Mouse (Mus musculus) heart, embryonic 14.5 days (tissue): ENCODE measurements around the gene Pkhd1. TPM values are rescaled to one million over a fixed set of nuclear protein-coding genes. Genes with fewer than 3 reads are reported as not detected.

Experiments
- ATAC-seq: fragments of 200-750 bp; cut with Nextera tagmentation; 2 replicates; pipeline ENCODE4 v1.8.0; 2017; ENCODE audit warnings: low read depth, moderate TSS enrichment; ENCODE audit not compliant: insufficient number of reproducible peaks, insufficient read depth, low FRiP score
- H3K27ac ChIP-seq, 2 experiments: fragments of 200-500 bp in 1 of 2; fragments of 300-500 bp in 1 of 2; sonication (generic) in 1 of 2; replicated peaks in 1 of 2; 2 replicates each; pipeline ENCODE4 v1.5.1; 2012 to 2014; ENCODE audit warnings: low read depth in 2 of 2, low read length in 2 of 2, control low read depth in 1 of 2, mild to moderate bottlenecking in 1 of 2, mixed read lengths in 1 of 2; ENCODE audit not compliant: control insufficient read depth in 1 of 2, insufficient read depth in 1 of 2
- H3K27me3 ChIP-seq: fragments of 300-500 bp; sonication (generic); 2 replicates; pipeline ENCODE4 v1.6.1; 2014; ENCODE audit warnings: mild to moderate bottlenecking, low read length, control low read depth; ENCODE audit not compliant: control insufficient read depth, insufficient read depth
- H3K36me3 ChIP-seq: fragments of 300-500 bp; sonication (generic); 2 replicates; pipeline ENCODE4 v1.6.1; 2014; ENCODE audit warnings: mild to moderate bottlenecking, control low read depth, low read length, mixed read lengths; ENCODE audit not compliant: control insufficient read depth, insufficient read depth
- H3K4me1 ChIP-seq, 2 experiments: fragments of 200-500 bp in 1 of 2; fragments of 300-500 bp in 1 of 2; sonication (generic) in 1 of 2; 2 replicates each; pipeline ENCODE4 v1.6.1; 2012 to 2014; ENCODE audit warnings: low read length in 2 of 2, control low read depth in 1 of 2, mixed read lengths in 1 of 2; ENCODE audit not compliant: control insufficient read depth in 2 of 2, insufficient read depth in 2 of 2
- H3K4me2 ChIP-seq: fragments of 300-500 bp; sonication (generic); 2 replicates; pipeline ENCODE4 v1.6.1; 2014; ENCODE audit warnings: mild to moderate bottlenecking, low read length
- H3K4me3 ChIP-seq, 2 experiments: fragments of 200-500 bp in 1 of 2; fragments of 300-500 bp in 1 of 2; sonication (generic) in 1 of 2; 2 replicates each; pipeline ENCODE4 v1.5.1; 2012 to 2014; ENCODE audit warnings: low read length in 2 of 2, mild to moderate bottlenecking in 2 of 2, control low read depth in 1 of 2, low read depth in 1 of 2, moderate library complexity in 1 of 2; ENCODE audit not compliant: control insufficient read depth in 1 of 2, insufficient read depth in 1 of 2
- H3K9ac ChIP-seq: fragments of 300-500 bp; sonication (generic); 2 replicates; pipeline ENCODE4 v1.6.1; 2014; ENCODE audit warnings: mild to moderate bottlenecking, low read length
- H3K9me3 ChIP-seq: fragments of 300-500 bp; sonication (generic); 2 replicates; pipeline ENCODE4 v1.6.1; 2016; ENCODE audit warnings: low read length, control low read depth; ENCODE audit not compliant: control insufficient read depth
- WGBS: fragments of 180-500 bp; shearing (Covaris S2); extraction: QIAGEN DNeasy Blood & Tissue Kit; methylation state at CpG from one replicate; pipeline ENCODE4 v1.1.7; 2014; 5-methylcytosine and 5-hydroxymethylcytosine counted together
- polyA plus RNA-seq: library from polyadenylated mRNA; unstranded; fragments of >200 nt; fragmentation: Nextera tagmentation; extraction: Ambion mirVana; gene quantifications from 2 replicates; pipeline ENCODE4 v1.2.1, GENCODE M21; 2014

Pkhd1 gene
- polyA plus RNA-seq, 1 experiment from 2014 or later: not detected

DNA sequence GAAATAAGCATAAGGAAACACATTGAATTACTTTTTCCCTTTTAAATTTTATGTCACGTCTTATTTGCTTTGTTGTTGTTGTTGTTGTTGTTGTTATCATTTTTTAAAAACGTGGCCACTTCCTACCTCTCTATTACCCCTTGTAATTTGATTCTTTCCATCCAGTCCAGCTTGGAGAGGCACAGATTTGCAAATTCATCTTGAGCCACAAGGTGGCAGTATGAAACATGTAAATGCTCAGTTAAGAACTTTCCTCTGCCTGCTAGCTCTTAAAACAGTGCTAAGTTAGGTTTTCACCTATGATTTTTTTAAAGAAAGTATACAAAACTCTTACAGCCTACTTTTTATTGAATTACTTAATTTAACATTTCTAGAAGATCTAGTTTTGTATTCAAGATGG lies 306.4 kb downstream of the Pkhd1 start:
- H3K9ac ChIP-seq: no peak overlapping the region
- no peaks in the 10 kb centered on the region for H3K36me3 ChIP-seq
- no peaks in the 10 kb centered on the region for H3K27me3 ChIP-seq
- no peaks in the 10 kb centered on the region for H3K4me1 ChIP-seq
- WGBS: 5% methylated on average over 2 of the region's 2 CpGs
- H3K4me2 ChIP-seq: no peak overlapping the region
- H3K4me3 ChIP-seq: no peak overlapping the region
- H3K27ac ChIP-seq: no peak overlapping the region
- no peak for ATAC-seq
- H3K9me3 ChIP-seq: no peaks in the 10 kb centered on the region

DNA sequence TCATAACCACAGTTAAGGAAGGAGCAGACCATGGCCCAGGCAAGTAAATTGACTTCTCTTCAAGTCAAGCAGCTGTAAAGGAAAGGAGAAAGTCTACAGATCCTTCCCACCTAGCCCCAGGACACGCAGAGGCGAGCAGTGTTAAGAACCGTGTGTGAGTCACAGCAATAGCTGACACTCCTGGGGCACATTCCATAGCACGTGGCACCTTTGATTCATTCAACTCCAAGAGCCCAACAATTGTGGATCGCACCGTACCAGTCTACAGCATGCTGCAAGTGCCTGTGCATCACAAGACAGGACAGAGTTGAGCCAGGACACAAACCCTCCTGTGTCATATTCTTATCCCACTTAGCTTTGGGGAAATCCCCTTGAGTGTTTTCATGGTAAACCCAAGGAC lies 306.9 kb downstream of the Pkhd1 start:
- Histone ChIP-seq H3K36me3 (no peaks in the 10 kb centered on the region), H3K4me2 (no peak overlapping the region)
- WGBS: 60% methylated on average over 6 of the region's 6 CpGs

DNA sequence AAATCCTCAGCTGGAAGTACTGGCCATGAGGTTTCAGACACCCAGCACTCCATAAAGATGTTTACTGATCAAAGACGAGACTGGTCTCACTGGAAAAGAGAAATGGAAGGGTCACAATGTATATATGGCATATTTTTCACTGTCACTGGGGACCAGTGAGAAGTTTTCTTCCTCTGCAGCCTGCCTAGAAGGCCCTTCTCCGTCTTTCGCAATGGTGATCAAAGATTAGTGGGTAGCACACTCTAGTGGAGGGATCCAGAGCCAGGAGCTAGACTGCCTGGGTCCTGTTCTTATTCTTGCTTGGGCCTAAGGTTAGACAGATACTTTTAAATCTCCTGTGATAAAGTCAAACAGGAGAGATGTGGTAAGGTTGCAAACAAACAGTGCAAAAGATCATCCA lies 311.7 kb downstream of the Pkhd1 start:
- H3K4me2 ChIP-seq: no peak overlapping the region
- H3K27me3 ChIP-seq: no peaks in the 10 kb centered on the region
- H3K4me1 ChIP-seq: no peaks in the 10 kb centered on the region
- no peak overlapping the region for H3K4me3 ChIP-seq
- no peaks in the 10 kb centered on the region for H3K9me3 ChIP-seq
- no peak overlapping the region for H3K9ac ChIP-seq
- no peak overlapping the region for H3K27ac ChIP-seq
- ATAC-seq: no peak
- no peaks in the 10 kb centered on the region for H3K36me3 ChIP-seq
- 58% methylated on average over 3 of the region's 3 CpGs for WGBS

More for the DNA sequence above, 306.9 kb downstream of the Pkhd1 start:
- no peaks in the 10 kb centered on the region for H3K4me1 ChIP-seq
- H3K27ac ChIP-seq: no peak overlapping the region
- no peak for ATAC-seq
- no peaks in the 10 kb centered on the region for H3K27me3 ChIP-seq
- no peaks in the 10 kb centered on the region for H3K9me3 ChIP-seq
- H3K9ac ChIP-seq: no peak overlapping the region
- no peak overlapping the region for H3K4me3 ChIP-seq

DNA sequence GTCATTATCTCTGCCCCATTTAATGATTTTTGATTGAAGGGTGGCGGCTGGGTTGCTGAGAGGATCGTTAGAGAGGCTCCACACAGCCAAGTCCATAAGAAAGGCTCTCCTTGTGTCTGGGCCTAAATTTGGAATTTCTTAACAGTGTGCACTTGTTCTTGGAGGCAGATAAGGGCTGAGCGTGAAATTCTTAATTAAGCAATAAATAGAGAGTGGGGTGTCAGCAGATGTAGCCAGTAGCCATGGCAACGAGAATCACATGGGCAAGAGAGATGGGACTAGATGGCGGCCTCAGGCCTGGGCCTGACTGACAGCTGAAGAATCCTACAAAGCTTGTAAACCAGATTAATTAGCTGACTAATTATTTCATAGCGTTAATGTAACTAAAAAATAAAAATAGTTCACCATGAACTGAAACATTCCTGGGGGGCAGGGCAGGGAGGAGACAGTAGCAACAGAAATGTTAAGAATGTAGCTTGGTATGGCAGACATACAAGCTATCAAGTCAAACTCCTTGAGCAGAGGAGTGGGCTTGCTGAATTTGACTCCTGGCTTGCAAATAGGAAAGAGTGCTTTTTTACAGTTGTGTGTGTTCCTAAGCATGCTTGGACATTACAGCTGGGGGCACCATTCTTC lies 314.8 kb downstream of the Pkhd1 start:
- no peak overlapping the region for H3K4me3 ChIP-seq
- 66% methylated on average over 6 of the region's 6 CpGs for WGBS
- no peaks in the 10 kb centered on the region for H3K36me3 ChIP-seq
- H3K27me3 ChIP-seq: no peaks in the 10 kb centered on the region
- no peak for ATAC-seq
- no peak overlapping the region for H3K27ac ChIP-seq
- no peak overlapping the region for H3K9ac ChIP-seq
- no peaks in the 10 kb centered on the region for H3K9me3 ChIP-seq
- no peak overlapping the region for H3K4me2 ChIP-seq
- no peaks in the 10 kb centered on the region for H3K4me1 ChIP-seq

DNA sequence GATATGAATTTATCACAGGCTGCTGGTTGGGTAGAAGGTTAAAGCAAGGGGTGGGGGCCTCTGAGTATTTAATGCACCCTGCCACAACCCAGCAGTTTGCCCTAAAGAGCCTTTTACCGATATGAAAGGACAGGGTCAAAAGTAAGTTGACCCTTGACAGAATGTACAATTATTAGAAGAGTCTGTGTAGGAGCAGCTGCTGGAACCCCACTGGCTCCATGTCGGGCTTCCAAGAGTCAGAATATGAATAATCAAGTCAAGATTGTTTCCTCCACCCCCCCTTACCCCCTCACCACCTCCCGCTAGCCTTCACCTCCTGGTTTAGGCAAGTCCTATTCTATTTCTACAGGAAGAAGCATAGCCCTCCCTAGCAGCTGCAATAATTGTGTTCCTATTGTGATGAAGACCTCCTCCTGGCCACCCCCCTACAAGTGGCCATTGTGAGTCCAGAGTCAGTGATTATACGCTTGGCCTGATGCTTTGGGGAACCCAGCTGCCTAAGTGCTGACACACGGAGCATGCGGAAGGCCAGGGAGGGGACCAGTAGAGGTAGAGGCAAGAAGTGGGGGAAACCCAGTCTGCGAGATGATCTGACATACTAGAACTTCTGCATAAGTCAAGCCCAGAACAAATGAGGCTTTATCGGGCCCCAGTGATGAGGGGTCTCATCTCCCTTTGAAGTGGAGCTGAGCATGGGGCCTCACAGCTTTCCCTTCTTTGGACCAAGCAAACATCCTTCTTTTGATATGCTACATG lies 315.5 kb downstream of the Pkhd1 start:
- 77% methylated on average over 8 of the region's 8 CpGs for WGBS
- Histone ChIP-seq H3K4me2 (no peak overlapping the region), H3K4me1 (no peaks in the 10 kb centered on the region), H3K27me3 (no peaks in the 10 kb centered on the region), H3K27ac (no peak overlapping the region), H3K9ac (no peak overlapping the region), H3K36me3 (no peaks in the 10 kb centered on the region), H3K4me3 (no peak overlapping the region), H3K9me3 (no peaks in the 10 kb centered on the region)
- no peak for ATAC-seq

DNA sequence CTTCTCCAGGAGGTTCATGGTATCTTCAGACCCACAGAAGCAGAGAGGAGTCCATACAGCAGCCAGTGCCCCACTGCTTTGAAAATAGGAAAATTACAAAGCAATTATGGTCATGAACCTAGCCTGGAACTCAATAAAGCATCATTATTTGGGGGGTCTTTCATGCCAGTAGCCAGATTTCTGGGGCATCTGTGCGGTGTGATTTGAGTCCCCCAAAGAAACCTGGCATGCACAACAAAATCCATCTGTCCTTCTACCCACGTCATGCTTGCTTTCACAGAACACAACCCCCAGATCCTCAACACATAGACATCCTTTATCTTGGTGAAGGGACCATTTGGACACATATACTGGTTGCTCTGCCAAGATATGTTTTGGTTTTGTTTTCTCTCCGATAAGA lies 316.2 kb downstream of the Pkhd1 start:
- no peaks in the 10 kb centered on the region for H3K27me3 ChIP-seq
- H3K9ac ChIP-seq: no peak overlapping the region
- WGBS: 78% methylated on average over 3 of the region's 3 CpGs
- H3K27ac ChIP-seq: no peak overlapping the region
- H3K4me2 ChIP-seq: no peak overlapping the region
- H3K9me3 ChIP-seq: no peaks in the 10 kb centered on the region
- no peaks in the 10 kb centered on the region for H3K36me3 ChIP-seq
- no peaks in the 10 kb centered on the region for H3K4me1 ChIP-seq
- no peak overlapping the region for H3K4me3 ChIP-seq
- no peak for ATAC-seq

DNA sequence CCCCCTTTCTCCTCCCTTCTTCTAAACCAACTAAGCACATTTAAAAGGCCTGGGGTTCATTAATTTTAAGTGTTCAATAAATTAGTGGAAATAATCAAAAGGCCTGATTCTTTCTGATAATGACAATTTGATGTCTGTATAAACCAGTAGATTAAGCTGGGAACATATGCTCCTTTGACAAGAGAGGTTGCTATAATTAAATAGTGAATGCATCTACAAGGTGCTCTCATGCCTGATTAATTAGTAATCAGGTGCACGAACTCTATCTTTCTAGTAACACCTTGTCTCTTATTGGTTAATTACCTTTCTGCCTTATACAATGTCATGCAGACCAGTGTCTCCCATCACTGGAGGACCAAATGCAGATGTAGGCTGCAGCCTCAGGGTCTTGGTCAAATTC lies 329.2 kb downstream of the Pkhd1 start:
- ATAC-seq: no peak
- Histone ChIP-seq H3K36me3 (no peaks in the 10 kb centered on the region), H3K4me3 (no peak overlapping the region), H3K27ac (no peak overlapping the region), H3K9me3 (no peaks in the 10 kb centered on the region), H3K9ac (no peak overlapping the region), H3K4me1 (no peaks in the 10 kb centered on the region), H3K27me3 (no peaks in the 10 kb centered on the region), H3K4me2 (no peak overlapping the region)
- WGBS: 72% methylated on average over 1 of the region's 1 CpGs

DNA sequence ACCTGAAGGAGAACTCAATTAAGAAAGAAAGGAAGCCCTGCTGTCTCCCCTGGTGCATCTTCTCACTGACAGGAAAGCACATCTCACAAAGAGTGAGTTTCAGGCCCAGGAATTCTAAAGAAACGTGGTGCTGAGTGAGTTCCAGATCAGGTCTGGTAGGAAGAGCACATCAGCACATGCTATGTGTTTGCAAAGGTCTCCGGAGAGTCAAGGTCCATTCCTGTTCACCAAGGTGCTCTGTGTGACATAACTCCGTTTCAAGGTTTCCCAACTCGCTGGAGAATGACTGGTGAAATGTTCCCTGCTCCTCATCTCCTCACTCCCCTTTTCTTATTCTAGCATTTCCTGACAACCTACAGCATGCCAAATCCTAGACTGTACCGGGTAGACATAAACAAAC lies 357.5 kb downstream of the Pkhd1 start:
- H3K27me3 ChIP-seq: no peaks in the 10 kb centered on the region
- 57% methylated on average over 5 of the region's 5 CpGs for WGBS
- no peaks in the 10 kb centered on the region for H3K36me3 ChIP-seq
- H3K9me3 ChIP-seq: no peaks in the 10 kb centered on the region
- H3K4me2 ChIP-seq: no peak overlapping the region
- no peak overlapping the region for H3K27ac ChIP-seq
- H3K9ac ChIP-seq: no peak overlapping the region
- no peak for ATAC-seq
- no peak overlapping the region for H3K4me3 ChIP-seq
- no peaks in the 10 kb centered on the region for H3K4me1 ChIP-seq
